Mouse (Mus musculus) heart, postnatal 0 days (tissue): ENCODE results near the gene Tlr4. TPM values are rescaled to one million over a fixed set of nuclear protein-coding genes. Genes with fewer than 3 reads are reported as not detected.
A peak's percentile ranks its signal among the peaks of the same experiment; 100 is the strongest.

Experiments
- ATAC-seq: fragments of 200-750 bp; cut with Nextera tagmentation; 2 replicates; pipeline ENCODE4 v1.8.0; 2017; ENCODE audit warnings: low read depth, moderate number of reproducible peaks, moderate library complexity; ENCODE audit not compliant: insufficient read depth
- DNase-seq: peaks from one replicate; pipeline ENCODE4 v3.0.0-alpha.2; 2016; ENCODE audit warnings: low spot score
- H3K27ac ChIP-seq: fragments of 300-500 bp; sonication (generic); 2 replicates; pipeline ENCODE4 v1.5.1; 2014; ENCODE audit warnings: low read depth, mild to moderate bottlenecking
- H3K27me3 ChIP-seq: fragments of 300-500 bp; sonication (generic); 2 replicates; pipeline ENCODE4 v1.6.1; 2014; ENCODE audit warnings: low read length, mixed read lengths; ENCODE audit not compliant: control insufficient read depth, insufficient read depth
- H3K36me3 ChIP-seq: fragments of 300-500 bp; sonication (generic); replicated peaks from 2 replicates; pipeline ENCODE4 v1.6.1; 2014; ENCODE audit warnings: low read length, mixed read lengths; ENCODE audit not compliant: control insufficient read depth, insufficient read depth
- H3K4me1 ChIP-seq: fragments of 300-500 bp; sonication (generic); 2 replicates; pipeline ENCODE4 v1.6.1; 2014; ENCODE audit warnings: antibody characterized with exemption; ENCODE audit not compliant: control insufficient read depth, insufficient read depth
- H3K4me2 ChIP-seq: fragments of 300-500 bp; sonication (generic); 2 replicates; pipeline ENCODE4 v1.6.1; 2014; ENCODE audit warnings: low read depth, mild to moderate bottlenecking, low read length, moderate library complexity
- H3K4me3 ChIP-seq: fragments of 300-500 bp; sonication (generic); 2 replicates; pipeline ENCODE4 v1.5.1; 2014; ENCODE audit warnings: low read depth, low read length
- H3K9ac ChIP-seq: fragments of 300-500 bp; sonication (generic); replicated peaks from 2 replicates; pipeline ENCODE4 v1.6.1; 2014; ENCODE audit warnings: low read depth, low read length, mixed read lengths
- H3K9me3 ChIP-seq: fragments of 300-500 bp; sonication (generic); replicated peaks from 2 replicates; pipeline ENCODE4 v1.6.1; 2016; ENCODE audit warnings: low read length; ENCODE audit not compliant: control insufficient read depth
- CTCF ChIP-seq: IDR thresholded peaks from 2 replicates; pipeline ENCODE4 v1.5.1; 2016; ENCODE audit warnings: antibody characterized with exemption, control low read depth, low read depth
- EP300 ChIP-seq: IDR thresholded peaks from 2 replicates; pipeline ENCODE4 v1.6.1; 2016; ENCODE audit warnings: antibody characterized with exemption, low read depth
- WGBS: fragments of 180-500 bp; shearing (Covaris S2); extraction: QIAGEN DNeasy Blood & Tissue Kit; methylation state at CpG from one replicate; pipeline ENCODE4 v1.1.7; 2014; 5-methylcytosine and 5-hydroxymethylcytosine counted together
- polyA plus RNA-seq: library from polyadenylated mRNA; unstranded; fragments of >200 nt; fragmentation: Nextera tagmentation; extraction: Ambion mirVana; gene quantifications from 2 replicates; pipeline ENCODE4 v1.2.1, GENCODE M21; 2015
- total RNA-seq: library from RNA; depleted of rRNA; stranded (reverse); fragments of >200 nt; gene quantifications from 2 replicates; pipeline ENCODE4 v1.2.3, GENCODE M21; 2014; ENCODE audit warnings: low replicate concordance

The Tlr4 gene
- total and polyA plus RNA-seq, 2 experiments from 2014 or later = 2.9 to 19.6 TPM

GRCm38 (mm10) chr4:66900126-66900525 lies 72.7 kb downstream of the Tlr4 start:
- H3K4me3 ChIP-seq = no peak overlapping the region
- TF ChIP-seq CTCF (no peak), EP300 (no peak)
- no peaks in the 10 kb centered on the region for H3K27me3 ChIP-seq
- H3K9ac ChIP-seq = no peak overlapping the region
- peaks cover under 1% of the 10 kb centered on the region; the same call in 1 of the 2 replicates for H3K4me1 ChIP-seq
- H3K27ac ChIP-seq = no peak overlapping the region
- DNase-seq = no peak
- no peaks in the 10 kb centered on the region for H3K36me3 ChIP-seq
- no peak for ATAC-seq
- no peaks in the 10 kb centered on the region for H3K9me3 ChIP-seq
- no peak overlapping the region for H3K4me2 ChIP-seq

GRCm38 (mm10) chr4:66901498-66901897 lies 74.1 kb downstream of the Tlr4 start:
- TF ChIP-seq EP300 = no peak
- TF ChIP-seq CTCF = no peak
- no peak for DNase-seq
- Histone ChIP-seq H3K4me3 (no peak overlapping the region), H3K4me1 (no peaks in the 10 kb centered on the region), H3K27ac (no peak overlapping the region), H3K9ac (no peak overlapping the region), H3K36me3 (no peaks in the 10 kb centered on the region), H3K27me3 (no peaks in the 10 kb centered on the region), H3K9me3 (no peaks in the 10 kb centered on the region), H3K4me2 (no peak overlapping the region)
- no peak for ATAC-seq

DNA sequence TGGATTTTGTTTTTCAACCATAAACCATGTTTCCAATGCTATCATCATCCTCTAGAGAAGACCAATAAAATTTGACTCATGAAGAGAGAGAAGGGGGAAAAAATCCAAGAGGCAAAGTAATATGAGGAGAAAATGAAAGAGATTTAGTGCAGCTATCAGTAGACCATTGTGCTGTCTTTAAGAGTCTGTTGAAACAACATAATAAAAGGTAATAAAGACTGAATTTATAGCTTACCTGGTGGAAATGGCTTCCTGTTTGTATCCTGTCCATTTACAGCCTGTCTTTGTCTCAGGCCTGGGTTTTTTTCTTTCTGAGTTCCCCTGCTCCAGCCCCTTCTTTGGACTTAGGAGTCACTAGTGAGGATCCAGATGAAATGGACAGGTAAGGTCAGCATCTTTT lies 81.0 kb downstream of the Tlr4 start:
- no peak for DNase-seq
- no peaks in the 10 kb centered on the region for H3K4me1 ChIP-seq
- no peaks in the 10 kb centered on the region for H3K36me3 ChIP-seq
- H3K9me3 ChIP-seq = no peaks in the 10 kb centered on the region
- no peak overlapping the region for H3K27ac ChIP-seq
- TF ChIP-seq EP300 (no peak), CTCF (no peak)
- no peak overlapping the region for H3K4me2 ChIP-seq
- no peak for ATAC-seq
- no peaks in the 10 kb centered on the region for H3K27me3 ChIP-seq
- H3K9ac ChIP-seq = no peak overlapping the region
- no peak overlapping the region for H3K4me3 ChIP-seq

- TF ChIP-seq CTCF (no peak), EP300 (no peak)
- 64% methylated on average over 3 of the region's 3 CpGs for WGBS
- Histone ChIP-seq H3K9ac (no peak overlapping the region), H3K36me3 (no peaks in the 10 kb centered on the region), H3K27me3 (no peaks in the 10 kb centered on the region), H3K27ac (no peak overlapping the region), H3K4me1 (no peaks in the 10 kb centered on the region), H3K4me2 (no peak overlapping the region), H3K4me3 (no peak overlapping the region), H3K9me3 (no peaks in the 10 kb centered on the region)
- DNase-seq (no peak), ATAC-seq (no peak)
These were observed 92.4 kb downstream of the Tlr4 start for GRCm38 (mm10) chr4:66919630-66920372.

GRCm38 (mm10) chr4:66923616-66924276 lies 96.4 kb downstream of the Tlr4 start:
- Histone ChIP-seq H3K4me3 (no peak overlapping the region), H3K9me3 (no peaks in the 10 kb centered on the region), H3K4me1 (no peaks in the 10 kb centered on the region), H3K4me2 (no peak overlapping the region), H3K27me3 (no peaks in the 10 kb centered on the region), H3K36me3 (no peaks in the 10 kb centered on the region), H3K27ac (no peak overlapping the region), H3K9ac (no peak overlapping the region)
- peak; percentile 8 for DNase-seq
- ATAC-seq = no peak
- TF ChIP-seq EP300 (no peak), CTCF (peak; percentile 74)
- WGBS = 31% methylated on average over 3 of the region's 3 CpGs

DNA sequence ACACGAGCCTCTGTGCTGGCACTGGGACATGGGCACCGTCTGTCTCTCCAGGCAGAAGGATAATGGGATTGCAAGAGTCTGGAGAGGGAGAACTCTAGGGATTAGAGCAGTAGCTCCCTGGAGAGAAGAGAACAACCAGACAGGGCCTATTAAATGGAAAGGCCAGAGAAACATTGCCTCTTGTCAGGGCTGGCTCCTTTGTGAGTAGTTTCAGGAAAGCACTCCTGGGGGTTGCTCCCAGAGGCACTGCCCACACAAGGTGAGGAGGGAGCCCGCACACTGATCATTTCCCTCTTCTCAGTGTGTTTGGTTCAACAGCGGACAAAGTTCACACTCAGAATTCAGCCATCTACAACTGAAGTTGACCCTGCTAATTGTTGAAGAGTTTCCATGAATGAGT lies 98.7 kb downstream of the Tlr4 start:
- WGBS = 52% methylated on average over 4 of the region's 4 CpGs
- TF ChIP-seq EP300 = no peak
- no peak for TF ChIP-seq CTCF
- H3K4me2 ChIP-seq = no peak overlapping the region
- no peak overlapping the region for H3K27ac ChIP-seq
- no peak overlapping the region for H3K9ac ChIP-seq
- no peaks in the 10 kb centered on the region for H3K4me1 ChIP-seq
- no peaks in the 10 kb centered on the region for H3K9me3 ChIP-seq
- ATAC-seq (no peak), DNase-seq (no peak)
- H3K27me3 ChIP-seq = no peaks in the 10 kb centered on the region
- no peaks in the 10 kb centered on the region for H3K36me3 ChIP-seq
- H3K4me3 ChIP-seq = no peak overlapping the region
